Mouse (Mus musculus) stomach, postnatal 0 days (tissue): ENCODE results near the gene Degs1.

Experiments
- CTCF ChIP-seq: IDR thresholded peaks from 2 replicates; pipeline ENCODE4 v1.5.1; 2016; ENCODE audit warnings: antibody characterized with exemption, low read depth, mild to moderate bottlenecking, moderate library complexity
- EP300 ChIP-seq: optimal IDR thresholded peaks from 2 replicates; pipeline ENCODE3; 2016; ENCODE audit warnings: antibody characterized with exemption

GRCm38 (mm10) chr1:182250734-182251133, 31.9 kb downstream of the Degs1 start:
- TF ChIP-seq CTCF = no peak
- no peak for TF ChIP-seq EP300
